Mouse (Mus musculus): Measurements from ENCODE around the gene Dync1li2. TPM values are rescaled to one million over a fixed set of nuclear protein-coding genes. Genes with fewer than 3 reads are reported as not detected.

Gene Dync1li2
- total and polyA plus RNA-seq, 2 experiments: 6.3 to 15.4 TPM

DNA sequence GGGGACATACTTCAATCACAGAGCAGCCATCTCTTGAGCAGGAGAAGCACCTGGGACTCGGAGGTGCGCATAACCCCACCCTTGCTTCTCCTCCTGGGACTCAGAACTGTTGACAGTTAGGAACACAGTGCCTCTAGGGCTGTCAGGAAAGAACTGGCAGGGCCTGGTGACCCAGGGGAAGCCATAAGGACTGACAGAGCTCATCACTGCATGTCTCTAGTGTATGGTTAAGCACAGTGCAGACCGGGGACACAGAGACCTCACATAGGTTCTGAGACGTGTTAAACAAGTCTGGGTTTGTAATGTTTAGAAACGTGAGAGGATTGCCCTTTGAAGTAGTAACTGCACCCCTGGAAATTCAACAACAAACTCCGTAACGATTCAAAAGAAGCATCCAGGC lies 55.3 kb downstream of the Dync1li2 start:
- no peak overlapping the region for H3K9ac ChIP-seq (ENCODE audit: low read depth, low read length)
- H3K27ac ChIP-seq (replicated peaks; ENCODE audit: insufficient read depth, low read depth, low read length): 0 out of 2 replicates have a peak overlapping the region, but pooled peaks have one; percentile 26
- no peak overlapping the region for H3K4me3 ChIP-seq (ENCODE audit: insufficient read depth, low read depth, low read length)
- H3K36me3 ChIP-seq (ENCODE audit: control insufficient read depth, insufficient read depth, low read length): no peaks in the 10 kb centered on the region
- TF ChIP-seq POLR2A (IDR thresholded peaks at IDR 0.05; ENCODE audit: extremely low read depth, insufficient read depth, low read length) (no peak), CTCF (IDR thresholded peaks at IDR 0.05; ENCODE audit: low read depth, low read length) (no peak)
- no peak for DNase-seq (ENCODE audit: extremely low read depth, low read depth, low spot score)
- H3K4me1 ChIP-seq (ENCODE audit: control insufficient read depth, insufficient read depth, low read length): peaks cover 28% of the 10 kb centered on the region
- no peaks in the 10 kb centered on the region for H3K27me3 ChIP-seq (ENCODE audit: control insufficient read depth, insufficient read depth, low read length)
- H3K79me2 ChIP-seq (ENCODE audit: control insufficient read depth, insufficient read depth, low read length): peaks cover 42% of the 10 kb centered on the region
- WGBS: 53% methylated on average over 7 of the region's 7 CpGs

- Histone ChIP-seq H3K27ac (replicated peaks; ENCODE audit: insufficient read depth, low read depth, low read length) (no peak overlapping the region), H3K4me3 (ENCODE audit: insufficient read depth, low read depth, low read length) (no peak overlapping the region), H3K79me2 (ENCODE audit: control insufficient read depth, insufficient read depth, low read length) (peaks cover 36% of the 10 kb centered on the region), H3K27me3 (ENCODE audit: control insufficient read depth, insufficient read depth, low read length) (no peaks in the 10 kb centered on the region), H3K4me1 (ENCODE audit: control insufficient read depth, insufficient read depth, low read length) (peaks cover 28% of the 10 kb centered on the region), H3K36me3 (ENCODE audit: control insufficient read depth, insufficient read depth, low read length) (no peaks in the 10 kb centered on the region), H3K9ac (ENCODE audit: low read depth, low read length) (no peak overlapping the region)
- 84% methylated on average over 4 of the region's 4 CpGs for WGBS
- no peak for DNase-seq (ENCODE audit: extremely low read depth, low read depth, low spot score)
- TF ChIP-seq POLR2A (IDR thresholded peaks at IDR 0.05; ENCODE audit: extremely low read depth, insufficient read depth, low read length) (no peak), CTCF (IDR thresholded peaks at IDR 0.05; ENCODE audit: low read depth, low read length) (no peak)
These were observed 56.2 kb downstream of the Dync1li2 start for GRCm38 (mm10) chr8:104386693-104387092.

DNA sequence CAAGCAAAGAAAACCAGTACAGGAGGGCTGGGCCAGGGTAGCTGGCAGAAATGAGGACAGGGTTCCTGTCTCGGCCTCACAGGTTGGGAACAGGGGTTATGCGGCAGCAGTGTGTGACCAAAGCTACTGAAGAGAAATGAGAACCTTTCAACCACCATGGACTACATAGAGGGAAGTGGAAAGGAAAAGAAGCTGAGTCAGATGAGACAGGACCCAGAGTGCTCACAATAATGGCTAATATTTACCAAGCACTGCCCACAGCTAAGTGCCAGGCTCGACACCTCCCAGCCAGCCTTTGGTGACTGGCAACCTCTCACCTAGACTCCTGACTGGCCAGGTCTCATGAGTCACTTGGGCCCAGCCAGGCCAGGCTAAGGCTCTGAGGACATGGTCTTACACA lies 58.9 kb downstream of the Dync1li2 start:
- TF ChIP-seq POLR2A (IDR thresholded peaks at IDR 0.05; ENCODE audit: extremely low read depth, insufficient read depth, low read length) (no peak), CTCF (IDR thresholded peaks at IDR 0.05; ENCODE audit: low read depth, low read length) (no peak)
- WGBS: 19% methylated on average over 3 of the region's 3 CpGs

GRCm38 (mm10) chr8:104383296-104383695 lies 59.6 kb downstream of the Dync1li2 start:
- H3K9ac ChIP-seq (ENCODE audit: low read depth, low read length): 0 out of 2 replicates have a peak overlapping the region, but pooled peaks have one; percentile 11
- H3K4me3 ChIP-seq (ENCODE audit: insufficient read depth, low read depth, low read length): no peak overlapping the region
- peak overlapping the region; percentile 97 for H3K27ac ChIP-seq (replicated peaks; ENCODE audit: insufficient read depth, low read depth, low read length)
- no peaks in the 10 kb centered on the region for H3K27me3 ChIP-seq (ENCODE audit: control insufficient read depth, insufficient read depth, low read length)
- TF ChIP-seq CTCF (IDR thresholded peaks at IDR 0.05; ENCODE audit: low read depth, low read length): no peak
- TF ChIP-seq POLR2A (IDR thresholded peaks at IDR 0.05; ENCODE audit: extremely low read depth, insufficient read depth, low read length): no peak
- H3K36me3 ChIP-seq (ENCODE audit: control insufficient read depth, insufficient read depth, low read length): no peaks in the 10 kb centered on the region
- peaks cover 54% of the 10 kb centered on the region for H3K79me2 ChIP-seq (ENCODE audit: control insufficient read depth, insufficient read depth, low read length)
- peaks cover 26% of the 10 kb centered on the region for H3K4me1 ChIP-seq (ENCODE audit: control insufficient read depth, insufficient read depth, low read length)
- 50% methylated on average over 2 of the region's 2 CpGs for WGBS
- DNase-seq (ENCODE audit: extremely low read depth, low read depth, low spot score): no peak

More for the DNA sequence above, 58.9 kb downstream of the Dync1li2 start:
- H3K27ac ChIP-seq (replicated peaks; ENCODE audit: insufficient read depth, low read depth, low read length): peak overlapping the region; percentile 97
- peak; percentile 96 for DNase-seq (ENCODE audit: extremely low read depth, low read depth, low spot score)
- H3K27me3 ChIP-seq (ENCODE audit: control insufficient read depth, insufficient read depth, low read length): no peaks in the 10 kb centered on the region
- H3K9ac ChIP-seq (ENCODE audit: low read depth, low read length): peak overlapping the region; percentile 52
- peaks cover 26% of the 10 kb centered on the region for H3K4me1 ChIP-seq (ENCODE audit: control insufficient read depth, insufficient read depth, low read length)
- peaks cover 49% of the 10 kb centered on the region for H3K79me2 ChIP-seq (ENCODE audit: control insufficient read depth, insufficient read depth, low read length)
- no peaks in the 10 kb centered on the region for H3K36me3 ChIP-seq (ENCODE audit: control insufficient read depth, insufficient read depth, low read length)
- no peak overlapping the region for H3K4me3 ChIP-seq (ENCODE audit: insufficient read depth, low read depth, low read length)

- H3K4me3 ChIP-seq (ENCODE audit: insufficient read depth, low read depth, low read length): no peak overlapping the region
- H3K27me3 ChIP-seq (ENCODE audit: control insufficient read depth, insufficient read depth, low read length): no peaks in the 10 kb centered on the region
- 88% methylated on average over 5 of the region's 5 CpGs for WGBS
- no peak for TF ChIP-seq CTCF (IDR thresholded peaks at IDR 0.05; ENCODE audit: low read depth, low read length)
- TF ChIP-seq POLR2A (IDR thresholded peaks at IDR 0.05; ENCODE audit: extremely low read depth, insufficient read depth, low read length): no peak
- no peak for DNase-seq (ENCODE audit: extremely low read depth, low read depth, low spot score)
- peaks cover 46% of the 10 kb centered on the region for H3K79me2 ChIP-seq (ENCODE audit: control insufficient read depth, insufficient read depth, low read length)
- no peaks in the 10 kb centered on the region for H3K36me3 ChIP-seq (ENCODE audit: control insufficient read depth, insufficient read depth, low read length)
- H3K9ac ChIP-seq (ENCODE audit: low read depth, low read length): no peak overlapping the region
- no peak overlapping the region for H3K27ac ChIP-seq (replicated peaks; ENCODE audit: insufficient read depth, low read depth, low read length)
- peaks cover 18% of the 10 kb centered on the region for H3K4me1 ChIP-seq (ENCODE audit: control insufficient read depth, insufficient read depth, low read length)
These were observed 61.9 kb downstream of the Dync1li2 start for GRCm38 (mm10) chr8:104380961-104381411.

- no peak overlapping the region for H3K27ac ChIP-seq (replicated peaks; ENCODE audit: insufficient read depth, low read depth, low read length)
- no peak for DNase-seq (ENCODE audit: extremely low read depth, low read depth, low spot score)
- H3K36me3 ChIP-seq (ENCODE audit: control insufficient read depth, insufficient read depth, low read length): no peaks in the 10 kb centered on the region
- no peak for TF ChIP-seq CTCF (IDR thresholded peaks at IDR 0.05; ENCODE audit: low read depth, low read length)
- TF ChIP-seq POLR2A (IDR thresholded peaks at IDR 0.05; ENCODE audit: extremely low read depth, insufficient read depth, low read length): no peak
- no peak overlapping the region for H3K9ac ChIP-seq (ENCODE audit: low read depth, low read length)
- 84% methylated on average over 7 of the region's 7 CpGs for WGBS
- peaks cover 23% of the 10 kb centered on the region for H3K4me1 ChIP-seq (ENCODE audit: control insufficient read depth, insufficient read depth, low read length)
- peaks cover 40% of the 10 kb centered on the region for H3K79me2 ChIP-seq (ENCODE audit: control insufficient read depth, insufficient read depth, low read length)
- no peak overlapping the region for H3K4me3 ChIP-seq (ENCODE audit: insufficient read depth, low read depth, low read length)
- no peaks in the 10 kb centered on the region for H3K27me3 ChIP-seq (ENCODE audit: control insufficient read depth, insufficient read depth, low read length)
These were observed 62.6 kb downstream of the Dync1li2 start for GRCm38 (mm10) chr8:104380269-104380668.
